ENCODE assay signal across 8 mouse cellular contexts in the genomic region with DNA sequence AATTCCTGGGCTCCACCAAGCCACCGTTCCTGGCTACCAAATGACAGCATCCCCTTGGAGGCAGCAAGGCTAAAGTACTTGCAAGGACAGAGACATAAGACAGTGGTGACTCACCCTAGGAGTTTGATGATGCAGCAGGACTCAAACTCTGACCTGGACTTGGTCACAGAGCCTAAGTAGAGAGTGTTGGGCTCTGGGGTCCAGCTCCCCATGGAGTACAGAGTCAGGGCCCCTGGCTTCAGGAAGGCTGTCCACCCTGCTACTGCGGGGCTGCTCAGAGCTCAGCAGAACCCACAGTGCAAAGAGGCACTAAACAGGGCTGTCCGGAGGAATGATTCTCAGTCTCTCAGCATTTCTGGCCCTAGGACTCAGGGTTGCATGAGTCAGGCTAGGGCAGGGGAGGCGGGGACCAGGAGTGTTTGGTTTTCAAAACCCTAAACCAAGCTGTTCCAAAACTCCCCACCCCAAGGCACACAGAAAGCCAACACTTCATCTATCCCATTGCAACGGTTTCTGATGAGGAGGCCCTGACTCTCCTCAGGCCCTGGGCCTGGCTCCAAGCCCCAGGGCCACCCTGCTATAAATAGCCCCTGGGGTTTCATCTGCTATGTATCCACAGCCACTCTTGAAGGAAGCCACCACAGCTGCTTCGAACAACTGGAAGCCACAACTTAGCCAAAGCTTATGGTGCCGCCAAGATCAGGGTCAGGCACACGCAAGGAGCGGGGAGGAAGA.
ATAC-seq and TF ChIP-seq lines count a peak whose summit lies in the region.

No protein-coding gene starts in this region.

- no peaks in the 10 kb centered on the region for H3K9me3 ChIP-seq in erythroblast, embryonic 14.5 days (ENCODE audit: control insufficient read depth, low read length)
- no peaks in the 10 kb centered on the region for H3K9me3 ChIP-seq in intestine, embryonic 15.5 days
- no peaks in the 10 kb centered on the region for H3K9me3 ChIP-seq in lung, embryonic 15.5 days

- TF ChIP-seq CTCF in embryonic fibroblast, embryonic 13.5 days (IDR thresholded peaks at IDR 0.05; ENCODE audit: borderline replicate concordance, insufficient read depth, low read length) = no peak

- peak overlapping the region; percentile 80 for H3K27ac ChIP-seq in embryonic fibroblast, embryonic 13.5 days (ENCODE audit: insufficient read depth, low read length)
- peak overlapping the region; percentile 42 for H3K27ac ChIP-seq in intestine, embryonic 15.5 days
- H3K27ac ChIP-seq in lung, embryonic 15.5 days = peak overlapping the region; percentile 96

- ATAC-seq in erythroblast, adult 5-6 weeks (replicated peaks; ENCODE audit: low FRiP score, poor library complexity, severe bottlenecking) = no peak
- no peak for ATAC-seq in intestine, embryonic 15.5 days
- ATAC-seq in lung, embryonic 15.5 days (ENCODE audit: borderline replicate concordance, extremely low read depth, low FRiP score, low TSS enrichment) = peak; percentile 87
- ATAC-seq in frontal cortex, adult (ENCODE audit: low TSS enrichment) = no peak
- no peak for ATAC-seq in erythroid progenitor cell, adult 5-6 weeks (replicated peaks; ENCODE audit: low FRiP score, poor library complexity, severe bottlenecking)
- ATAC-seq in inflammation-experienced regulatory T-cells, adult 6 months = no peak

- H3K36me3 ChIP-seq in erythroblast, embryonic 14.5 days (ENCODE audit: control insufficient read depth) = peaks cover 58% of the 10 kb centered on the region
- H3K36me3 ChIP-seq in intestine, embryonic 15.5 days = no peaks in the 10 kb centered on the region
- peaks cover 19% of the 10 kb centered on the region; the same call in 1 of the 2 replicates for H3K36me3 ChIP-seq in lung, embryonic 15.5 days

- TF ChIP-seq POLR2A in embryonic fibroblast, embryonic 13.5 days (IDR thresholded peaks at IDR 0.05; ENCODE audit: low read depth, low read length) = no peak

- peak overlapping the region; percentile 67 for H3K4me3 ChIP-seq in erythroblast, embryonic 14.5 days (replicated peaks)
- H3K4me3 ChIP-seq in embryonic fibroblast, embryonic 13.5 days (ENCODE audit: insufficient read depth, low read length) = no peak overlapping the region
- H3K4me3 ChIP-seq in intestine, embryonic 15.5 days (replicated peaks) = no peak overlapping the region
- H3K4me3 ChIP-seq in lung, embryonic 15.5 days = peak overlapping the region; percentile 37

- H3K27me3 ChIP-seq in erythroblast, embryonic 14.5 days (ENCODE audit: control insufficient read depth) = no peaks in the 10 kb centered on the region
- no peaks in the 10 kb centered on the region for H3K27me3 ChIP-seq in intestine, embryonic 15.5 days (replicated peaks)
- H3K27me3 ChIP-seq in lung, embryonic 15.5 days = no peaks in the 10 kb centered on the region

- WGBS in intestine, embryonic 15.5 days = 48% methylated on average over 9 of the region's 9 CpGs
- 23% methylated on average over 9 of the region's 9 CpGs for WGBS in lung, embryonic 15.5 days

- H3K9ac ChIP-seq in intestine, embryonic 15.5 days = no peak overlapping the region
- peak overlapping the region; percentile 33; the same call in 1 of the 2 replicates for H3K9ac ChIP-seq in lung, embryonic 15.5 days

- peaks cover 52% of the 10 kb centered on the region for H3K4me1 ChIP-seq in erythroblast, embryonic 14.5 days (ENCODE audit: control insufficient read depth)
- peaks cover 44% of the 10 kb centered on the region for H3K4me1 ChIP-seq in embryonic fibroblast, embryonic 13.5 days (ENCODE audit: control insufficient read depth, insufficient read depth, low read length)
- H3K4me1 ChIP-seq in intestine, embryonic 15.5 days (replicated peaks) = peaks cover 48% of the 10 kb centered on the region
- H3K4me1 ChIP-seq in lung, embryonic 15.5 days = peaks cover 95% of the 10 kb centered on the region

- H3K4me2 ChIP-seq in intestine, embryonic 15.5 days (replicated peaks) = no peak overlapping the region
- peak overlapping the region; percentile 47 for H3K4me2 ChIP-seq in lung, embryonic 15.5 days

Comparison
In these comparisons a context has a peak if more than half of its experiments do, and no peak if none do; other contexts are left out.
1. H3K4me3 ChIP-seq: peak in erythroblast, embryonic 14.5 days (single experiment) and lung, embryonic 15.5 days (single experiment); none in embryonic fibroblast, embryonic 13.5 days (single experiment) and intestine, embryonic 15.5 days (single experiment).
2. H3K27ac ChIP-seq: peak in every context shown above with its lines; median percentile 96 in lung, embryonic 15.5 days; 80 in embryonic fibroblast, embryonic 13.5 days; 42 in intestine, embryonic 15.5 days.